Mouse (Mus musculus): ENCODE measurements around the gene Usp8.

Gene Usp8

DNA sequence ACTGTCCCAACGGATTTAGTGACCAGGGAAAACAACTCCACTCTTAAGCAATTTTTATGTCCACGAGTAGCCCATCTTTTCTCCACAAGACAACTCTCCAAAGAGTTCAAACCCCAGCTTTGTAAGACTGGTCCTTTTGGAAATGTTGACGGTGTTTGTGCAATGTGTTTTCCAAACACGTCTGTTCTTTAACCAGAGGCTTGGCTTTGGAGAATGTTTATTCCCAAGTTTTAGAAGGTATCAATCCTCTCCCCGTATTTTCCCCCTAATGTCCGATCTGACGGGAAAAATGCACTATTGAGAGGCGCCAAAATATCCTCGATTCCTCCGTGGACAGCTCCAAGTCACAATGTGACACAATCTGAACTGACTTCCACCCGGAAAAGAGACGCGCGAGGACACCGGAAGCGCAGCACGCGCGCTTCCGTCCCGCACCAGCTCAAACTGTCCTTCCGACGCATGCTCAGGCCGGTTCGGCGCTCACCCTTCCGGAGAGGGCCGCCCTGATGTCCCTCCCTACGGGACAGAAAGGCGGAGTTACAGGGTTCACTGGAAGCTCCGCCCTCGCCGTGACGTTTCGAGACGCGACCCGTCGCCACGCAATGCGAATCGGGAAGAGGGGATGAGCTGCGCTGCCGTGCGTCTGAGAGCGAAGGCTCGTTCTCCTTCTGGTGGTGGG, at the start of gene Usp8:
TSS of gene Usp8 (plus strand) at position 570 of the 679 bp plus-strand sequence.
- peak; percentile 93 to 95 for DNase-seq (ENCODE audit: low spot score in 2 of 2)

DNA sequence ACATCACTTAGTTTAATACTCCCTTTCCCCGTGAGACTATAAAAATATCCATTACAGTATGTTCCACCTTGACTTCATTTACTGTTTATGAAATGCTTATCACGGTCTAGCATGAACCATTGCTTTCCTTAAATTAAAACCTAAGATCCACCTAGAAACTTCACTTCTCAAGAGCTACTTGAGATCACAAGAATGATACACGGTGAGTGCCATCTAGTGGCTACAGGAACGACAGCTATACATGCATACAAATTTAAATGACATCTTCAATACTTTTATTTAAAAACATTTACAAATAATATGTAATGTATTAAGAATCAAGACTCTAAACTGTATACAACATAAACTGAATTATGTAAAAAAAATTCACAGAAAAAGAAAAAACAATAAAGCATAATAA, 43.6 kb upstream of the Usp8 start:
- DNase-seq (ENCODE audit: low spot score in 2 of 2), result peak in 1 of 2 experiments; percentile 35

DNA sequence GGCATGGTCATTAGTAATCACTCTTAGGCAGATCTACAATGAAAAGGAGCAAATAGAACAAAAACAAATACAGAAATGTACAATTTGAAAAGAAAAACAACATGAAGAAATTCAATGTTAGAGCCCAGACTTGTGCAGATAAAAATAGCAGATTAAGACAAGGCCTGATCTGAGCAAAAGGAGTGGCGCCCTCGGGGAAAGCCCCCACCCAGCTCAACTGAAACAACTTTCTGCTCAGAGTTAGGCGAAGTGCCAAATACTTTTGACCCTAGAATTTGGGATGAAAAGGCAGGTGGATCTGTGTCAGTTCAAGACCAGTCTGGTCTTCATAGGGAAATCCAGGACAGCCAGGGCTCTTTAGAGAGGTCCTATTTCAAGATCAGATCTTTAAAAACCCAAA, 41.1 kb upstream of the Usp8 start:
- DNase-seq (ENCODE audit: low spot score in 2 of 2), result no peak

DNA sequence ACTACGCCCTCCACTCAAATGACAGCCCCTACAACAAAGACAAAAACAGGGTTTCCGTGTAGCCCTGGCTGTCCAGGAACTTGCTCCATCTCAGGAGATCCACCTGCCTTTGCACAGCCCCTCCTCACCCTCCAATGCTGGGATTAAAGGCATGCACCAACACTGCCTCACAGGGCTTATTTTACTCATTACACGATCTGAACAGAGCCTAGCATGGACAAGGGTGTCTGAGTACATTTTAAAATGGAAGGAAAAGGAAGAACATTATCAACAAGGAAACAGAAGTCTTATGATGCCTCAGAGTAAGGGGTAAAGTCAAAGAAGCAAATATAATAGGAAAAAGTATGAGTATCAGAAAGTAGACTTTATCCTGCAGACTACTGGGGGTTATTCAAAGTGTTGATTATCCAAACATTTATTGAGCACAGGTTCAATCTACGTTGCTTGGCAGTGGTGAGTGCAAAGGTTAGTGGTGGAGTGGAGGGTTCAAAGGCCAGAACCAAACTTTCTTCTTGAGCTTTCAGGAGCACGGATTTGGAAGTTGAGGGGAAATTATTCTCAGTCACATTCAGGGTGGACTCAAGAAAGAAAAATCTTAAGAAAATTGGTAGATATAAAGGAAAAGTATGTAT, 38.4 kb upstream of the Usp8 start:
- DNase-seq (ENCODE audit: low spot score in 2 of 2), result no peak

DNA sequence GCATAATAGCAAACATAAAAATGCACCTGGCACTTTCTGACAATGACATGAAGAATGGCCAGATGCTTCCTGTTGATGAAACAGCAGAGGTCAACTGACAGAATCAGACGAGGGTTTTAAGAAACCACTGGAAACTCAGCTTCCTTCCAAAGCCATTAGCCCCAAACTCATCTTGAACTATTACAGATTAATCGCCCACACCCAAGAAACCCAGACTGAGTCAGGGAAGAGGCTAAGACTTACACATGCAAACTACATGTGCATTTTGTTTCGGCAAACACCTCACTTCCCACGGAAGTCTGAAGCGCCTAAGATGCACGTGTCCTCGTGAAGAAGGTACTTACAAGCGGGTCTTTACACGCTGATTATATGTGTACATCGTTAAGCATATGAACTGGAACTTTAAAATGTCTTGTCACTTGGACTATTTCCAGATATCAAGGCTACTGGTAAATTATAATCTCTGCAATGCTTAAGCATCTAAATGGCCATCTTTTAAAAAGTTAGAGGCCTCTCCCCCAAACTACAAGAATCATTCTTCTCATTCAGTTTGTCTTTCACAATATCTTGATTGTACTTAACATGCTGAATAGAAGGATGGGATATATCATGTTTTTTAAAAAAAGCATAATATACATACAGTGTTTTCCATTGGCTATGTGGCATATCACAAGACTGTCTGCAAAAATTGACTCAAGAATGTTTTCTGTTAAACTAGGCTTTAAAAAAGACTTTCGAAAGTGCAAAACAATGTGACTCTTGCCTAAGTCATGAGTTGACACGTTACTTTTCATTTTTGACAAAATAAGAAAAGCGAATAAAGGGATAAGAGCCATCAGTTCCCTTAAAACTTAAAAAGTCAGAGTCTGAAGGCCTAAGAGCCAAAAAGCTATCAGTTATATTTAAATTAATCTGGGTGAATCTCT, 33.5 kb upstream of the Usp8 start:
- DNase-seq (ENCODE audit: low spot score in 2 of 2), result peak; percentile 28 to 31

DNA sequence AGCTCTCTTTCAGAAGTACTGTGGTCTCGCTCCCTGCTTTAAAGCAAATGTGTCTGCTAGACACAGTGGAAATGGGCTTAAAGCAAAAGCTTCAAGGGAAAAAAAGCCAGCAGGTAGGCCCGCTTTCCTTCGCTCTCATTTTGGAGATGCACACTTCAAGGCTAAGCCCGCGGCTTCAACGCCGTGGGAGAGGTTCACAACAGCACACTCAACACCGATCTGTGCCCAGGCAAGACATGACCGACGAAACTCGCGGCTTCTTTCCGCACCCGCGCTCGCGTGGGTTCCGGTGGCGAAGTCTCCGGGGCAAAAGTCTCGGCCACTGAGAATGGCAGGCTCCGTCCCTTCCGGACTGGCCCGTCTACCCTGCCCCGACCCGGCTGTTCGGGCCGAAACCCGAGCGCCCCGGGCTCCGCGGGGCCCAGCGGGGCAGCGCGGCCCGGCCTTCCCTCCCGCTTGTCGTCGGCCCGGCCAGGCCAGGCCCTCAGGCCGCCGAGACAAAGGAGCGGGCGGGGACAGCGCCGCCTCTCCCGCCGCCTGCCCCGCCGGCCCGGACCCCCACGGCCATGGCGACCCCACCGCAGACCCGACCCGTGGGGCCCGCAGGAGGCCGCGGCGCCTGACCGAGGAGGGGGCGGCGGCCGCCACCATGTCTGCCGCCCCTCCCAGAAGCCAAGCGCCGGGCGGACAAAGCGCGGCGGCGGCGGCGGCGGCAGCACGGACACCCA, 32.5 kb upstream of the Usp8 start:
- peak; percentile 44 to 46 for DNase-seq (ENCODE audit: low spot score in 2 of 2)

DNA sequence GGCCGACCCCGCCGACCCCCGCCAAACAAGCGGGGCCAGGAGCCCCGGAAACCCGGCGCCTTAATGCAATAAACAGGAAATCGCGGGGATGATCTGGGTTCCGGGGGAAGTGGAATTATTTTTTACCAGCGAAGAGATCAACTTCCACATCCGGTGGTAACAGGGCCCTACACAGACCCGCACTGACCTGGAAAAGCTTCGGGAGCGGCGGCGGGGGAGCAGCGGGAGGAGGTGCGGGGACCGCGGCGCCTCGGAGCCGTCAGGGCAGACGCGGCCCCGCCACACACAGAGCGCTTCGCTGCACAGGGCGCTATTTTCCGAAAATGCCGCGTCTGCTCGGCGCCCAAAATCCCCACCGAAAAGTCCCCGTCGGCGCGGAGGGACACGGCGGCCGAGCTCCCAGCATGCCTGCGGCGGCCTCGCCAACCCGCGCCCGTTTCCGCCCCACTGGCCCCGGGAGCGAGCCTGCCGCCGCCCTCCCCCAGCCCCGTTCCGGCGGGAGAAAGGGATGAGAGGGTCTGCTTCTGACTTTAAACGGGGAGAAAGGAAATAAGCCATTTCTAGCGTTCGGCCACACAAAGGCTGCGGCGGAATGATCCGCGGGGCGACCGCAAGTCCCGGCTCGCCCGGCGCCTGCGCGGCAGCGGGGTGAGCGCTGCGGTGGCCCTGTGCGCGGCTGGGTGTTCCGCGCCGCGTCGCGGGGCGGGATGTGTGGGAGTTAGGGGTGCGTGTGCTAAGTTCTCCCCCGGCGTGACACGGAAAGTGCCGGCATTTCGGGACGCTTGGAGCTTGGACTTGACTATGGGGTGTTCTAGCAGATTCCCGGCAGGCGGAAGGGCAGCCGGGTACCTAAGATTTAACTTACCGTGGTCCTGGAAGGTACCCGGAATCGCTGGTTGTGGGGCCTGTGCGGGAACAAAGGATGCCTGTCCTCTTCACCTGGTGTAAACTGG, 31.7 kb upstream of the Usp8 start:
- peak; percentile 83 to 87 for DNase-seq (ENCODE audit: low spot score in 2 of 2)

DNA sequence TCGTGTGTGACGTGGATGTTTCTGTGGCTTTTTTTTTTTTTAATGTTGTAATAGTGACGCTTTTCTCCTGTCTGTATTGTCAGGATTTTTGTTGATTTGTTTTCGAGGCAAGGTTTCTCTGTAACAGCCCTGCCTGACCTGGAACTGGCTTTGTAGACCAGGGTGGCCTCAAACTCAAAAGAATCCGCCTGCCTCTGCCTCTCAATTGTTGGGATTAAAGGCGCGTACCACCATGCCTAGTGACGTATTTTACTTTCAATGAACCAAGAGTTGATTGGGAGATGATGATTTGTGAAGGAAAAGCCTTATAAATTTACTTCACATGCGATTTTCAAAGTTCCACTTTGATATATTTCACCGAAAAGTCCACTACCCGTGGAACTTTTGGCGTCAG, 31.0 kb upstream of the Usp8 start, which contains the start of gene Gabpb1:
TSS of gene Gabpb1 (minus strand) at position 216 of the 394 bp plus-strand sequence.
- DNase-seq (ENCODE audit: low spot score in 2 of 2), result peak in 1 of 2 experiments; percentile 22

DNA sequence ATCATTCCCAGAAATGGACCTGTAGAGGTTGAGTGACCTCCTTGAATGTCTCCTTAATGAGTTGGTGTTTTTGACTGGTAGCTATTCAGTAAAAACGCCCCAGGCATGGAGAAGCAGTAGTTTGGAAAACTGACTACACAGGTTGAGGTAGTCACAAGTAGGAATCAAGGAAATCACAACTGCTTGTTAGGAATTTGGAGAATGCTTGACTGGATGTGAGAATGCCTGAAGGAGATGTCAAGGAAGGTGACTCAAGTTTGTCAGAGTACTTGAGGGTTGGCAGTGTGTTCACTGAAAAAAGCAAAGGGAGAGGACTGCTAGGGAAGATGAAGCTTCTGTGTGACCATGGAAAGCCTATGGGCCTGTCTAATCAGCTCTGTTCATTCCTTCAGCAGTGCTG, 29.8 kb upstream of the Usp8 start:
- DNase-seq (ENCODE audit: low spot score in 2 of 2), result no peak

DNA sequence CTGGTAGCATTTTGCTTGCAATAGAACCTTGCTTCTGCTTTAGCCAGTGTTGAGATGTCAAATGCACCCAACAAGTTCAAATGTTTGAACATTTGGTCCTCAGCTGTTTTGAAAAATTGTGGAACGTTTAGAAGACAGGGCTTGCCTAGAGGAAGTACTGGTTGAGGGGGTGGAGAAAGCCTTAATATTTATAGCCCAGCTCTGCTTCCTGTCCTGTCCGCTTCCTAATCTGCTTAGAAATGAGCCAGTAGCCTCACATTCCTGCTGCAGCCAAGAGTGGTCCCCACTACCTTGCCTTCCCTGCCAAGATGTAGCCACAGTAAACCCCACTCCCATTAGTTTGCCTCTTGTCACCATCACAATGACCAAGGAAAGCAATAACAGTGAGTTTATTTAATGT, 24.8 kb upstream of the Usp8 start:
- DNase-seq (ENCODE audit: low spot score in 2 of 2), result no peak

DNA sequence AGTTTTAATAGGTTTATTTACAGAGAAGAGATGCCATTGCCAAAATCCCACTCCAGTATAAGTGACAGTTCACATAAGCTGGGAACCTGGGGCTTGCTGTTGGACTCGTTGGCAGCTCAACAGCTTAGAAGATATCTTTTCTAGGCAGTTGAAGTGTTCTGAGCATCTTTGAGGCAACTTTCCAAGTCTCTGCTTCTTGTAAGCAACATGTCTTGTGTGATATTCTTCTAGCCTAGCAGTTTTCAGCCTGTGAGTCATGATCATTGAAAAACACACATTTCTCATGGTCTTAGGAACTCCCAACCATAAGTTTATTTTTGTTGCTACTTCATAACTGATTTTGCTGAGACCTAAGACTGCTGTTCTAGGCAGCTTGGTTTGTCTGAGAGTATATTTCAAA, 24.2 kb upstream of the Usp8 start:
- no peak for DNase-seq (ENCODE audit: low spot score in 2 of 2)

DNA sequence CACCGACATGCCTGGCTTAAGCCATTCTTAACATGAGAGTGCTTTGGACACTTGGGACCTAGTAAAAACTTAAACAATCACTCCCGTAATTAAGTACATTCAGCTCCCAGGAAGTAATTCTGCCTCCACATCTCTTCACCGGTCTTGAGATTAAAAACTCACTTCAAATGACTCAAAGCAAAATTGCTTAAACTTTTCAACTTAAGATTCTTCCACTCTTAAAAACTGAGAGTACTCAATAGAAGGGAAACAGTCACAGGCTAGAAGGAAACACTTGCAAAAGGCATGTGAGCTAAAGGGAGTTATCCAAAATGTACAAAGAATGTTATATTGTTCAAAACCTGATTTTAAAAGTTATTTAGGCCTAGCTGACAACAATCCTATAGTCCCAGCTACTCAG, 15.8 kb upstream of the Usp8 start:
- no peak for DNase-seq (ENCODE audit: low spot score in 2 of 2)

DNA sequence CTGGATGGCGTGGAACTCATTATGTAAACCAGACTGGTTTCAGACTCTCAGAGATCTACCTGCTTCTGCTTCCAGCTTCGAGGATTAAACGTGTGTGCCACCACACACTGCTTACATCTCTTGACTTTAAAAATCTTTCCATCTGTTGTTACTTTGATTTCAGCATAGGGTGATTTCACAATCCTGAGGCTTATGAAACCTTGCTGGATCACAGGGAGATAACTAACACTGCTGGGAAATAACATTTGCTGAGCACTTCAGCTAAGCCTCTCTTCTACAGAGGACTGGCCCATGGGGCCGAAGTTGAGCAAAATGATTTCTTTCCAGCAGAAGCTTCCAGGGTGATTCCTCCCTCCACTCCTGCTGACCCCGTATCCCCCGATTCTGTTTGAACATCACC, 11.8 kb upstream of the Usp8 start:
- DNase-seq (ENCODE audit: low spot score in 2 of 2), result no peak

DNA sequence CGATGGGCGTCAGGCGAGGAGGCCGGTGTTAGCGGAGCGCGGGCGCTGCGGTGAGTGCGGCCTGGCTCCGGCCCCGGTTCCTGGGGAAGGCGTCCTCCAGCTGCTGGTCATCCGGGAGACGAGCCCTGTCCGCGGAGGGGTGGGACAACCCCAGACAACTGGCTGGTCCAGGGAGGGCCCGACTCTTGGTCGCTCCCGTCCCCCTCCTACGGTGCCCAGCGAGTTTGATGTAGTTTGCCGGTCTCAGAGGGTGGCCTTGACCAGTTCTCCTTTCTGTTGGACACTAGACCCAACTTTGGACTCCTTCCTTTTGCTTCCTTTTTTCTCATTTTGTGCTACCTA, 281 bp downstream of the Usp8 start:
- no peak for DNase-seq (ENCODE audit: low spot score in 2 of 2)

DNA sequence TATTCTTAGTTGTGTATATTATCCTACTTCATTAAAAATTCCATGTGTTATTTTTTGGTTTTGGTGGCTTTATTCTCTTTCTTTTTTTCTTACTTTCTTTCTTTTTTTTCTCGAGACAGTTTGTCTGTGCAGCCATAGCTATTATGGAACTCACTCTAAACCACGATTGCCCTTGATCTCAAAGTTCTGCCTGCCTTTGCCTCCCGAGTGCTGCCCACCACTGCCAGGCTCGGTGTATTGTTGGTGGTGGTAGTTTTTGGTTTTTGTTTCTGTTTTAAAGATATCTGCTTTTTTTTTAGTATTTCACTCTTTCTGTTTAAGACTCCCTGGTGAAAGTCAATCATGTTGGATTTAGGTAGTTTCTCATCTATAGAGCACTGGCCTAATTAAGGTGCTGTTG, 1.2 kb downstream of the Usp8 start:
- DNase-seq (ENCODE audit: low spot score in 2 of 2), result no peak

DNA sequence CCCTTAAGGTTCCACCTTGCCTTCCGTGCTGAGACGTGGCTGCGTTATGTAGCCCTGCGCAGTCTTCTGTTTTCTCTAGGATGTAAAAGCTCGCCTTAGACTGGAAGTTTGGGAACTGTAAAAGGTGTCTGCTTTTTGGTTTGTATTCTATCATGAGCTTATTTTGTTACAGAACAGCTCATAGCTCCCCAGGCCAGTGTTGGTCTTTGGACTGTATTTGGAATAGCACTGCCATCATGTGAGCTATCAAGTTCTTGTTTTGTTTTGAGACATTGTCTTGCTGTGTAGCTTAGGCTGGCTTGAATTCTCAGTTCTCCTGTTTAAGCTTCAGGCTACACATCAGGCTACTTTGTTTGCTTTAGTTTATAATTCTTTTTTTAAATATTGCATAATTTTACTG, 5.4 kb downstream of the Usp8 start:
- DNase-seq (ENCODE audit: low spot score in 2 of 2), result no peak

DNA sequence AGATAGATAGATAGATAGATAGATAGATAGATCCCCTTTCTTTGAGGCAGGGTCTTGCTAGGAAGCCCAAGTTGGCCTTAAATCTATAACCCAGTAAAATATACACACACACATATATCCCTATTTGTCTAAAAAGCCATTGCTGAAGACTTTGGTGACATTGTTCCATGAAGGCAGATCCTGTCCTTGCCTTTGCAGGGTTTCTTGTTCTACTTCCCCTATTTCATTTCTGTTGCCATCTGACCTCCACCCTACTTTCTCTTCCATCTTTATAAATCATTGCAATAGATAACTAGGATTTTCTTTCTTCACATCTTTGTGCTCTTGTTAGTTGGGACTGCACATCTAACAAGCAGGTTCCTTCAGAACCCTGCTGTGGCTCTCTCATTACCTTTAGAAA, 5.8 kb downstream of the Usp8 start:
- no peak for DNase-seq (ENCODE audit: low spot score in 2 of 2)

DNA sequence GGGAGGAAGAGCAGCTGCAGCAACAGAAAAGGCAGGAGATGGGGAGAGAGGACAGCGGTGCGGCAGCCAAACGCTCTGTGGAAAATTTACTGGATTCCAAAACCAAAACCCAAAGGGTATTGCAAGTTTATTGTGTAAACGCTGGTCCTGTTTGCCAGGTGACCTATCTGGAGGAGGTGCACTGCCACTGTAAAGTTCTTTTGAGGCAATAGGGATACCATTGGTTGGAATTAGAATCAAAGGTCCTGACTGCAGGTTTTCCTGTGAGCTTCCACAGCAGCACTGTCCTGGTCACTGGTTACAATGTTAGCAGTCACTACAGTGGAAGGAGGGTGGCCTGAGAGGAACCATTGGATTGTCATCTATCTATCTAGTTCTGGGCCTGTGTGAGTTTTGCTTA, 22.1 kb downstream of the Usp8 start:
- no peak for DNase-seq (ENCODE audit: low spot score in 2 of 2)

DNA sequence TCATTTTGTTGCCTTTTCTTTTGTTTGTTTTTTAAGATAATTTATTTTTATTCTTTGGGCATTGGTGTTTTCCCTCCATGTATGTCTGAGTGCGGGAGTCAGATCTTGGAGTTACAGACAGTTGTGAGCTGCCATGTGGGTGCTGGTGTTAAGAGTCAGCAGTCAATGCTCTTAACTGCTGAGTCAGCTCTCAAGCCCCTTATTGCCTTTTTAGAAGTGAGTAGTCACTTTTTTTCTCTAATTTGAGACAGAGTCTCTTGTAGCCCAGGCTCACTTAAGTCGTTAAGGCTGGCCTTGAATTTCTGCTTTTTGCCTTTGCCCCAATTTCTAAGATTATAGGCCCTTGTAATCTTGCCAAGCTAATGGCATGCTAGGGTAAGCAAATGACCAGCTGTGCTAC, 23.4 kb downstream of the Usp8 start:
- no peak for DNase-seq (ENCODE audit: low spot score in 2 of 2)

DNA sequence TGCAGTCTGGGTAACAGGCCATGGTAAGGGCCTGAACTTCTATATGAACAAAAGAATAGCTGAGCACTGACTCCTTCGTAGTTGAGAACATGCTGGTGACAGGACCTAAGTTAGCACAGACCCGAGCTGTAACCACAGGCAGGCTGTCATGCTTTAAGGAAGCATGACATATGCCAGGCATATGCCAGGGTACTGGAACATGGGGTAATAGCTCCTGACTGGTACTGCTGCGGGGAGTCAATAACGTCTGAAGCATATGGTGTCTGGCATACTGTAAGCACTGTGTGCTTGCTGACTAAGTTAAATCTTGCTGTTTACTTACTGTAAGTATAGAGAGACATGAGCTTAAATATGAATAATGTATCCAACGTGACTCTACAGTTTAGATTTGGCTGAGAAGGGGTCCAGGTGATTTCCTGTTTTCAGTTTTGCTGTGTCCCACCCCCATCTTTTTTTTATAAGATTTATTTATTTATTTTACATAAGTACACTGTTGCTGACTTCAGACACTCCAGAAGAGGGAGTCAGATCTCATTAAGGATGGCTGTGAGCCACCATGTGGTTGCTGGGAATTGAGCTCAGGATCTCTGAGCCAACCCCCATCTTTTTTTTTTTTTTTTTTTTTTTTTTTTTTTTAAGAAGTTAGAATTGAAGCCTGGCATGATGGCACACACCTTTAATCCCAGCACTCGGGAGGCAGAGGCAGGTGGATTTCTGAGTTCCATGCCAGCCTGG, 28.4 kb downstream of the Usp8 start:
- DNase-seq (ENCODE audit: low spot score in 2 of 2), result no peak
